ENCODE assay signal across 30 mouse cellular contexts in genomic region chr19:39269105-39269504, GRCm38 (mm10). TPM values are rescaled to one million over a fixed set of nuclear protein-coding genes. Genes with fewer than 3 reads are reported as not detected.
"Had no signal": no experiment of that assay in that cellular context is flagged by ENCODE, and none has a peak within 500 bp of the region (broad histone marks: within the 10 kb centered on the region; RNA-seq: fewer than 3 reads in every experiment).

Gene Cyp2c29 (plus strand): TSS chr19:39269405.

RNA-seq across cellular contexts. Expression of gene Cyp2c29, which starts in this region (rescaled TPM):
- total RNA-seq: common myeloid progenitor, adult 5-6 weeks; forebrain, postnatal 0 days; gastrocnemius, adult 2 months; gastrocnemius, adult 8-10 months; gastrocnemius, postnatal 10 days; gastrocnemius, postnatal 14 days; gastrocnemius, postnatal 25 days; gastrocnemius, postnatal 36 days; gastrocnemius, postnatal 4 days; granulocyte monocyte progenitor cell, adult 5-6 weeks; heart, adult 18-20 months; heart, adult 2 months; heart, adult 8-10 months had no signal
- polyA plus RNA-seq: cortical plate, adult 2 months; embryonic facial prominence, embryonic 10.5 days; embryonic facial prominence, embryonic 11.5 days; embryonic facial prominence, embryonic 12.5 days; embryonic facial prominence, embryonic 13.5 days; embryonic facial prominence, embryonic 14.5 days; embryonic facial prominence, embryonic 15.5 days; erythroblast, embryonic 14.5 days; forebrain, embryonic 10.5 days; forebrain, embryonic 11.5 days; forebrain, embryonic 12.5 days; forebrain, embryonic 13.5 days; forebrain, embryonic 14.5 days; forebrain, embryonic 15.5 days; forebrain, embryonic 16.5 days; forebrain, postnatal 0 days; frontal cortex, adult 2 months; gonadal fat pad, adult 2 months; heart, adult 2 months had no signal
